Mouse (Mus musculus) olfactory bulb, adult 2 months (tissue): ENCODE data around the gene Pdss2. TPM values are rescaled to one million over a fixed set of nuclear protein-coding genes. Genes with fewer than 3 reads are reported as not detected.
"Not testable (repeated sequence)": the region's sequence is repeated elsewhere in the genome, so short reads cannot be mapped to it uniquely, and the experiment has no call there.

Source experiments
- H3K27ac ChIP-seq: fragments of 200-500 bp; 2 replicates; pipeline ENCODE4 v1.5.1; 2012; ENCODE audit warnings: low read depth, low read length; ENCODE audit not compliant: insufficient read depth
- H3K4me1 ChIP-seq: fragments of 200-500 bp; 2 replicates; pipeline ENCODE4 v1.6.1; 2012; ENCODE audit warnings: low read length; ENCODE audit not compliant: control insufficient read depth, insufficient read depth
- H3K4me3 ChIP-seq: fragments of 200-500 bp; 2 replicates; pipeline ENCODE4 v1.5.1; 2012; ENCODE audit warnings: mild to moderate bottlenecking, low read depth, low read length, moderate library complexity; ENCODE audit not compliant: insufficient read depth
- CTCF ChIP-seq: fragments of 200-500 bp; IDR thresholded peaks from 2 replicates; pipeline ENCODE4 v1.5.1; 2012; ENCODE audit warnings: low read depth, mild to moderate bottlenecking, low read length, moderate library complexity; ENCODE audit not compliant: insufficient read depth
- POLR2A ChIP-seq: fragments of 200-500 bp; IDR thresholded peaks from 2 replicates; pipeline ENCODE4 v1.6.1; 2012; ENCODE audit warnings: mild to moderate bottlenecking, low read depth, low read length, moderate library complexity; ENCODE audit not compliant: insufficient read depth
- WGBS: fragments of 180-500 bp; shearing (Covaris S2); methylation state at CpG from one replicate; pipeline ENCODE4 v1.1.7; 2018; 5-methylcytosine and 5-hydroxymethylcytosine counted together
- polyA plus RNA-seq: library from polyadenylated mRNA; stranded (reverse); fragments of >200 nt; gene quantifications from 2 replicates; pipeline ENCODE4 v1.2.4, GENCODE M21; 2012; ENCODE audit warnings: low replicate concordance; ENCODE audit not compliant: missing spikeins, insufficient read depth, insufficient read length

Gene Pdss2
- polyA plus RNA-seq, 1 experiment = not detected

DNA sequence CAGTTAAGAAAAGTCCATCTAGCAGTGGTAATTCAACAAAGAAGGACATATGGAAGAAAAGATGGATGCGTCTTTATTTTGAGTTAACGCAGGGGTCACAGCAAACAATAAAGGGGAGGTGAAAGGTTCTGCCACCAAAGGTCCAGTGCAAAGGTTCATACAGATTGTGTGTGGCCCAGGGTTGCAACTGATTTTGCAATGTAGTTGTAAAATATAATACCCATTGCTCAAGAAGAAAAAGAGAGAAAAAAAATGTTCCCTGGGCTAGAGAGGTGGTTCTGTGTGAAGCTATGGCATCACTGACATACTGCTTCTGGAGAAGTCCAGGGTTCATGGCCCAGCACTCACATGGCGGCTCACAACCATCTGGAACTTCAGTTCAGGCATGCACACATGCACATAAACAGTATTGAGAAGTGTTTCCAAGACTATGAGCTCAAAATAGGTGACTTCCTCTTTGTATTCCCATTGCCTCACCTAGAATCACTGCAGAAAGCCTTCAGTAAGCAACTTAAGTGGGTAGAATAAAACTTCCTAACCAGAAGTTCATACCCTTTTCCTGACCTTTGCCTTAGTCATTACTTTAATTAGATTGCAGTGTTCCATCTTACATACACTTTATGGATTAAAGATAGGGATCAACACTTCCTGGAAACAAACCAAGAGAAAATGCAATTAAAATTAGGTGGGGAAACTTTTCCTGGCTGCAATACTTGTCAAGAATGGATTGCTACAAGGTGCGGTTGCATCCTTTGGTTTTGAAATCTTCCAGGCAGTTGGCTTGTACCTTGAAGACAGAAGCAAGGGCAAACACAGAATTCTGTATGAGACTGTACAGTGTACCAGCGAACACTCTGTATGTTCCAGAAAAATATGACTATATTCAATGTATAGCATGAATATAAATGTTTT lies 14.7 kb downstream of the Pdss2 start:
- TF ChIP-seq POLR2A (no peak), CTCF (no peak)
- Histone ChIP-seq H3K27ac (no peak overlapping the region), H3K4me3 (no peak overlapping the region), H3K4me1 (peaks cover 7% of the 10 kb centered on the region; the same call in 1 of the 2 replicates)
- 97% methylated on average over 5 of the region's 5 CpGs for WGBS

DNA sequence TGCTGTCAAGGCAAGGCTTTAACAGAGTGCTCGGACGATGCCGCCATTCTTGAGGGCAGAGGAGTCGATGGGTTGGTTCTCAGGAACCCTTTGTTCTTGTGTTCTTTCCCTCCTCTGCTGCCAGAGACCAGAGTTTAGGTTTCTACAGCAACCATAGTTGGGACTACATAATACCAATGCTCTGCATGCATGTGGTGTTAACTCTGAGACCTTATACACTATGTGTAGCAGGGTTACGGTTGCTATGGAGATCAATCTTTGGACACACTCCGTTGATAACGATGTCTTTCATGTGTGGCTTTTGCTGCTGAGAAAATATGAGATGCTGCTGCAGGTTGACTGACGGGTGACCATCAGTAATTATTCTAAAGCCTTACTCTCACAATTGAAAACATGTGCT lies 20.9 kb downstream of the Pdss2 start:
- no peak overlapping the region for H3K4me3 ChIP-seq
- TF ChIP-seq CTCF (no peak), POLR2A (no peak)
- H3K27ac ChIP-seq = no peak overlapping the region
- 81% methylated on average over 8 of the region's 8 CpGs for WGBS
- peaks cover 3% of the 10 kb centered on the region for H3K4me1 ChIP-seq

DNA sequence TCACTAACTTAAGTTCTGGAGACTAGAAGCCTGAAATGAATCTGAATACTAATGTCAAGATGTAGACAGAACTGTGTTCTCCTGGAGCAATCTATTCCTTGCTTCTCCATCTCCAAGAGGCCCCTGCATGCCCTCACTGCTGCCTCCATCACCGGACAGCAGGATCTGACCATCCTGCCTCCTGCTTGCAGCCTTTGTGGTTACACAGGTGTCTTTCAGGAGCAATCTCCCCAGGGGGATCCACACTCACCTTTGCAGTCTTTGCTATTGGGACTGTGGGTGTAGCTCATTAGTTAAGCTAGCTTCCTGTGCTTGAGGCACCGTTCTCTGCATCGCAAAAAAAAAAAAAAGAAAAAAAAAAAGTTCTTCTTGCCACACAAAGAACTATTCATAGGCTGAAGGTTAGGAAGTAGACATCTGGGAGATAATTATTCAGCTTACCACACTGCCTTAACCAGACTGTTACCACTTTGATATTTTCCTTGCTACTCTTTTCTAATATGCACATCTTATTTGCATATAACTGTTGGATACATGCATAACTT lies 23.0 kb downstream of the Pdss2 start:
- peaks cover 3% of the 10 kb centered on the region for H3K4me1 ChIP-seq
- 52% methylated on average over 3 of the region's 3 CpGs for WGBS
- no peak overlapping the region for H3K27ac ChIP-seq
- H3K4me3 ChIP-seq = no peak overlapping the region
- TF ChIP-seq CTCF (no peak), POLR2A (no peak)

DNA sequence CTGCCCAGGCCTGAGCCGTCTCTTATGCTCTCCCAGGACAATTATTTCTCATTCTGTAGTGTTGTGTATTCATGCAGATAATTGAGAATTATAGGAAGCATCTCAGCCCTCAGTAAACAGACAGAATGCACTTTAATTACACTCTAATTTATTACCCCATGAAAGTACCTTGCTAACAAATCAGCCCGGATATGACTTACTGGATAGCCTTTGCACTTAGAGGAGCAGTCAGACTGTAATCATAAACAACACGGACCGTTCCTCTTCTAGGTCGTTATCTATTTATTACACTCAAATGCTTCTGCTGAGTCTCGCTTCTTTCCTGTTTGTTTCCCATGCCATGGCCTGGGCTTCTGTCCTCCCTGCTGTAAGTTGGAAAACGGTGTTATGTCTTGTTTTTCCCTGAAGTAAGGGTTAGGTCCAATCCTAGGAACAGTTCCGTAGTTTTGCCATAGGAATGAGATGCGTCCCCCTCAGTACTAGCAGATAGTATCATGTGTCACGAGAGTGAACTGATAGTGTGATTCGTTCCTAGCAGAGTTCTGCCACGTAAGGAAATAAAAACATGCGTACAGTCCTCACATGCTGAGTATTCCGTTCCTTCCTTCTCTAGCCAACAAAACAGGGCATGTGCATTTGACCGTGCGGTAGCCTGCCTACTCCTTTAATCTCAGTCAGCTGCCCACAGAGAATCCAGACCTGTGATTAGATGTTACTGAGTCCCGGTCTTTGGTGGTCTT lies 24.3 kb downstream of the Pdss2 start:
- WGBS = 59% methylated on average over 17 of the region's 17 CpGs
- no peak overlapping the region for H3K4me3 ChIP-seq
- H3K4me1 ChIP-seq = peaks cover 3% of the 10 kb centered on the region
- no peak for TF ChIP-seq CTCF
- no peak for TF ChIP-seq POLR2A
- no peak overlapping the region for H3K27ac ChIP-seq

DNA sequence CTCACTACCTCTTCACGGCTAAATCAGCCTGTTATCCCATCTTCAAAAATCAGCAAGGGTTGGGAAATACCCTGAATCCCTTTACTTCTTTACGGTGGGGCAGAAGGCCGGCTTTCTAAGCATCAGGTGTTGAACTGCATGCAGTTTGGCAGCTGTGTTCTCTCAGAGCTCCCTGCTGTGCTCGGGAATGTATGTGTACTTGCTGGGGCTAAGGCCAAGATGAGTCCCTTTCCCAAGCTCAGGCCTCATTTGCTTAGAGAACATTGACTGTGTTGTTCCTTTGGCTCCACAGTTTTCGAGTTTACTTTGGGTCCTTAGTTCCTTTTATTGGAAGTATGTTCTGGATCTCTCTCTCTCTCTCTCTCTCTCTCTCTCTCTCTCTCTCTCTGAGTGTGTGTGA lies 26.7 kb downstream of the Pdss2 start:
- H3K4me3 ChIP-seq = no peak overlapping the region
- 64% methylated on average over 5 of the region's 5 CpGs for WGBS
- H3K27ac ChIP-seq = no peak overlapping the region
- TF ChIP-seq POLR2A (no peak), CTCF (no peak)
- H3K4me1 ChIP-seq = peaks cover 3% of the 10 kb centered on the region

DNA sequence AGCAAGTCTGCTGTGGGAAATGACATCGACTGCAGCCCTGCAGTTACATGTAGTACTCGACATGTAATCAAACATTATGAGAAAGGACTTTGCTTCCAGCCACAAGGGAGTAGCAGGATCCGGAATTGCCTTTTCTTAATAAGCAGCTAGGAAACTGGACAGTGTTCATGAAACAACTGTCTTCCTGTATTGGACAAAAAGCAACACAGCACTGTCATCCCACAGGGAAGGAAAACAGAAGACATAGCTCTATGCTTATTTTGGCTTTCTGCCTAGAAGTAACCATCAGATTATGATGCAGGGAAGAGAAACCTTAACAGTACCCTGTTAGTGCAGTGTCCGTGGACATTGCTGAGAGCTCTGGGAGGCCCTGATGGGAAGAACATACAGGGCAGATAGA lies 31.0 kb downstream of the Pdss2 start:
- Histone ChIP-seq H3K4me3 (no peak overlapping the region), H3K27ac (no peak overlapping the region), H3K4me1 (no peaks in the 10 kb centered on the region)
- WGBS = 62% methylated on average over 4 of the region's 4 CpGs
- no peak for TF ChIP-seq CTCF
- no peak for TF ChIP-seq POLR2A

DNA sequence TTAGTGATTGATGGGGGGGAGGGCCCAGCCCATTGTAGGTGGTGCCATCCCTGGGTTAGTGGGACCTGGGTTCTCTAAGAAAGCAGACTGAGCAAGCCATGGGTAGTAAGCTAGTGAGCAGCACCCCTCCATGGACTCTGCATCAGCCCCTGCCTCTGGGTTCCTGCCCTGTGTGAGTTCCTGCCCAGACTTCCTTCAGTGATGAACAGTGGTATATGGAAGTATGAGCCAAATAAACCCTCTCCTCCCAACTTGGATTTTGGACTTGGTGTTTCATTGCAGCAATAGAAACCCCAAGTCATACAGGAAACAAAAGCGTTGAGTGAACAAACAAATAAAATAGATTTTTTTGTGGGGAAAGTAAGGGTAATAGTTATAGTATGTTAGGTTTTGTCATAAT lies 35.7 kb downstream of the Pdss2 start:
- no CpG with 5 or more reads among the region's 1 CpGs for WGBS
- H3K4me1 ChIP-seq, H3K4me3 ChIP-seq, H3K27ac ChIP-seq: not testable (repeated sequence)

DNA sequence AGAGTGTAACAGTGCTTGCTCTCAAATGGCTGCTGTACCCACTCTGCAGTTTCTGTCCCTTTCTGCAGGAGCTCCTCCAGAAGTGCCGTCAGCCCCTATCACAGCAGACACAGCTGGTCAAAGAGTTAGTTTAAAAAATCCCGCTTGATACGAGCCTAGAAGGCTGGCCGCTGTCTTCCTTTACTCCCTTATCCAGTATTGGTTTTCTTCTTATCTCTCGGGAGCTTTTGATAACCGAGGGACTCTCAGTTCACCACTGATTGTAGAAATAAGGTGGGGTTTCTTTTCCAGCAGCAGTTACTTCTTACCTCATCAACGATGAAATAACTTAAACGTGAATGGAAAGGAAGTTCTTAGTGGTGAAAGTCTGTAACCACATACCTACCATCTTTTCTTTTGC lies 36.2 kb downstream of the Pdss2 start:
- 96% methylated on average over 8 of the region's 8 CpGs for WGBS
- H3K4me3 ChIP-seq, H3K4me1 ChIP-seq, H3K27ac ChIP-seq: not testable (repeated sequence)

DNA sequence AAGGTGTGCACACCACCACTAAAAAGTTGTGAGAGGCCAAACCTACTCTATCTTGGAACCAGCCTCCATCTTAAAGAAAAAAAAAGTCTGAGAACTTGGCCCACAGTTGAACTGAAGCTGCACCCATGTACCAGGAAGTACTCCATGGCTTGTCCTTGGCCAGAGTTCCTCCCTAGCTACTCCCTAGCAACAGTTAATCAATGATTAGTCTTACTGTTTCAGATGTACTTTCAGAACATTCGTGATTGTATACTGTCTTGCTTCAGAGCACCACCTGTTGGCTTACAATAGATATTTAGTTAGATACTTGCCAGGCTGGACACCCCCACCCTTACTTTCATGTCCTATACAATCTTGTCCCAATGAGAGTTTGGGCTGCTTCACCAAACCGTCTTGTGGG lies 50.0 kb downstream of the Pdss2 start:
- 85% methylated on average over 2 of the region's 2 CpGs for WGBS
- TF ChIP-seq CTCF = no peak
- no peak for TF ChIP-seq POLR2A
- H3K4me3 ChIP-seq = no peak overlapping the region
- no peaks in the 10 kb centered on the region for H3K4me1 ChIP-seq
- no peak overlapping the region for H3K27ac ChIP-seq
